Mouse (Mus musculus) midbrain, embryonic 12.5 days (tissue): ENCODE data around the gene Gm44579. TPM values are rescaled to one million over a fixed set of nuclear protein-coding genes. Genes with fewer than 3 reads are reported as not detected.

Experiments
- ATAC-seq: fragments of 200-750 bp; cut with Nextera tagmentation; 2 replicates; pipeline ENCODE4 v1.8.0; 2017; ENCODE audit warnings: low read depth, moderate TSS enrichment, moderate library complexity; ENCODE audit not compliant: low FRiP score
- H3K27ac ChIP-seq: fragments of 300-500 bp; sonication (generic); replicated peaks from 2 replicates; pipeline ENCODE4 v1.5.1; 2016; ENCODE audit warnings: mild to moderate bottlenecking
- H3K27me3 ChIP-seq: fragments of 300-500 bp; sonication (generic); 2 replicates; pipeline ENCODE4 v1.6.1; 2016; ENCODE audit warnings: mild to moderate bottlenecking
- H3K36me3 ChIP-seq: fragments of 300-500 bp; sonication (generic); 2 replicates; pipeline ENCODE4 v1.6.1; 2016
- H3K4me1 ChIP-seq: fragments of 300-500 bp; sonication (generic); 2 replicates; pipeline ENCODE4 v1.6.1; 2016
- H3K4me2 ChIP-seq: fragments of 300-500 bp; sonication (generic); replicated peaks from 2 replicates; pipeline ENCODE4 v1.6.1; 2016; ENCODE audit warnings: mild to moderate bottlenecking, moderate library complexity
- H3K4me3 ChIP-seq: fragments of 300-500 bp; sonication (generic); 2 replicates; pipeline ENCODE4 v1.5.1; 2016; ENCODE audit warnings: mild to moderate bottlenecking
- H3K9ac ChIP-seq: fragments of 300-500 bp; sonication (generic); replicated peaks from 2 replicates; pipeline ENCODE4 v1.6.1; 2016; ENCODE audit warnings: mild to moderate bottlenecking, moderate library complexity
- H3K9me3 ChIP-seq: fragments of 300-500 bp; sonication (generic); 2 replicates; pipeline ENCODE4 v1.6.1; 2016; ENCODE audit warnings: mild to moderate bottlenecking
- WGBS: fragments of 180-500 bp; shearing (Covaris S2); methylation state at CpG from one replicate; pipeline ENCODE4 v1.1.7; 2016; 5-methylcytosine and 5-hydroxymethylcytosine counted together
- polyA plus RNA-seq: library from polyadenylated mRNA; unstranded; fragments of >200 nt; fragmentation: Nextera tagmentation; extraction: Ambion mirVana; gene quantifications from 2 replicates; pipeline ENCODE4 v1.2.1, GENCODE M21; 2016

The Gm44579 gene
- polyA plus RNA-seq, result not detected in 2 replicates

GRCm38 (mm10) chr15:98220877-98221276, at the start of gene Gm44579, which contains the start of gene Olfr287:
Gm44579 (minus strand) TSS chr15:98220977.
Olfr287 (minus strand) TSS chr15:98221056.
- 77% methylated on average over 4 of the region's 4 CpGs for WGBS

GRCm38 (mm10) chr15:98257776-98258175, 37.0 kb upstream of the Gm44579 start:
- H3K36me3 ChIP-seq, result no peaks in the 10 kb centered on the region
- no peak overlapping the region for H3K4me3 ChIP-seq
- ATAC-seq, result no peak
- WGBS, result 89% methylated on average over 7 of the region's 7 CpGs
- H3K4me1 ChIP-seq, result no peaks in the 10 kb centered on the region
- no peak overlapping the region for H3K4me2 ChIP-seq
- H3K9me3 ChIP-seq, result no peaks in the 10 kb centered on the region
- no peak overlapping the region for H3K9ac ChIP-seq
- H3K27me3 ChIP-seq, result no peaks in the 10 kb centered on the region
- H3K27ac ChIP-seq, result no peak overlapping the region

More at GRCm38 (mm10) chr15:98220877-98221276, at the start of gene Gm44579, which contains the start of gene Olfr287:
- no peak within 1 kb of the TSS for H3K27ac ChIP-seq
- no peak for ATAC-seq
- no peak within 1 kb of the TSS for H3K9ac ChIP-seq
- no peaks in the 10 kb centered on the region for H3K27me3 ChIP-seq
- H3K4me2 ChIP-seq, result no peak within 1 kb of the TSS
- no peaks in the 10 kb centered on the region for H3K9me3 ChIP-seq
- no peaks in the 10 kb centered on the region for H3K4me1 ChIP-seq
- H3K4me3 ChIP-seq, result no peak within 1 kb of the TSS
- H3K36me3 ChIP-seq, result no peaks in the 10 kb centered on the region

GRCm38 (mm10) chr15:98257193-98257592, 36.4 kb upstream of the Gm44579 start, which contains the start of gene H1fnt:
H1fnt (minus strand) TSS chr15:98257293.
- no peaks in the 10 kb centered on the region for H3K9me3 ChIP-seq
- H3K27ac ChIP-seq, result no peak within 1 kb of the TSS
- H3K36me3 ChIP-seq, result no peaks in the 10 kb centered on the region
- no peaks in the 10 kb centered on the region for H3K4me1 ChIP-seq
- no peak within 1 kb of the TSS for H3K9ac ChIP-seq
- no peak for ATAC-seq
- no peak within 1 kb of the TSS for H3K4me2 ChIP-seq
- no peak within 1 kb of the TSS for H3K4me3 ChIP-seq
- H3K27me3 ChIP-seq, result no peaks in the 10 kb centered on the region
- WGBS, result 90% methylated on average over 8 of the region's 8 CpGs

GRCm38 (mm10) chr15:98256271-98256670, 35.5 kb upstream of the Gm44579 start:
- WGBS, result 93% methylated on average over 13 of the region's 13 CpGs
- ATAC-seq, result no peak
- H3K4me2 ChIP-seq, result no peak overlapping the region

GRCm38 (mm10) chr15:98235442-98235841, 14.7 kb upstream of the Gm44579 start:
- no peak for ATAC-seq

More at GRCm38 (mm10) chr15:98256271-98256670, 35.5 kb upstream of the Gm44579 start:
- no peak overlapping the region for H3K27ac ChIP-seq
- H3K9ac ChIP-seq, result no peak overlapping the region
- H3K36me3 ChIP-seq, result no peaks in the 10 kb centered on the region
- no peaks in the 10 kb centered on the region for H3K4me1 ChIP-seq
- H3K4me3 ChIP-seq, result no peak overlapping the region
- H3K9me3 ChIP-seq, result no peaks in the 10 kb centered on the region
- no peaks in the 10 kb centered on the region for H3K27me3 ChIP-seq

GRCm38 (mm10) chr15:98234350-98234749, 13.6 kb upstream of the Gm44579 start, which contains the start of gene Olfr286:
Olfr286 (minus strand) TSS chr15:98234450.
- no peak for ATAC-seq
- H3K4me3 ChIP-seq, result no peak within 1 kb of the TSS
- H3K27me3 ChIP-seq, result no peaks in the 10 kb centered on the region
- no peaks in the 10 kb centered on the region for H3K4me1 ChIP-seq
- no peak within 1 kb of the TSS for H3K9ac ChIP-seq
- no peak within 1 kb of the TSS for H3K4me2 ChIP-seq
- H3K36me3 ChIP-seq, result no peaks in the 10 kb centered on the region
- no peak within 1 kb of the TSS for H3K27ac ChIP-seq
- no peaks in the 10 kb centered on the region for H3K9me3 ChIP-seq
- 95% methylated on average over 4 of the region's 4 CpGs for WGBS

More at GRCm38 (mm10) chr15:98235442-98235841, 14.7 kb upstream of the Gm44579 start:
- Histone ChIP-seq H3K4me1 (no peaks in the 10 kb centered on the region), H3K27ac (no peak overlapping the region), H3K27me3 (no peaks in the 10 kb centered on the region), H3K4me3 (no peak overlapping the region), H3K4me2 (no peak overlapping the region), H3K9ac (no peak overlapping the region), H3K36me3 (no peaks in the 10 kb centered on the region), H3K9me3 (no peaks in the 10 kb centered on the region)
- WGBS, result 88% methylated on average over 4 of the region's 4 CpGs

- Histone ChIP-seq H3K4me1 (no peaks in the 10 kb centered on the region), H3K27me3 (no peaks in the 10 kb centered on the region; the same call in 1 of the 2 replicates), H3K9me3 (no peaks in the 10 kb centered on the region), H3K4me2 (no peak overlapping the region), H3K36me3 (no peaks in the 10 kb centered on the region), H3K27ac (no peak overlapping the region), H3K4me3 (no peak overlapping the region), H3K9ac (no peak overlapping the region)
- ATAC-seq, result no peak
- WGBS, result 66% methylated on average over 7 of the region's 7 CpGs
These were observed 5.3 kb upstream of the Gm44579 start for GRCm38 (mm10) chr15:98226096-98226495.

- no peak overlapping the region for H3K9ac ChIP-seq
- ATAC-seq, result no peak
- no peak overlapping the region for H3K27ac ChIP-seq
- no peak overlapping the region for H3K4me3 ChIP-seq
- WGBS, result 45% methylated on average over 16 of the region's 16 CpGs
- no peaks in the 10 kb centered on the region for H3K36me3 ChIP-seq
- no peaks in the 10 kb centered on the region for H3K4me1 ChIP-seq
- no peaks in the 10 kb centered on the region for H3K9me3 ChIP-seq
- no peaks in the 10 kb centered on the region; the same call in 1 of the 2 replicates for H3K27me3 ChIP-seq
- H3K4me2 ChIP-seq, result no peak overlapping the region; the same call in 1 of the 2 replicates
These were observed 4.8 kb upstream of the Gm44579 start for GRCm38 (mm10) chr15:98225610-98226009.

GRCm38 (mm10) chr15:98222377-98222776, 1.6 kb upstream of the Gm44579 start:
- H3K9me3 ChIP-seq, result no peaks in the 10 kb centered on the region
- no peak overlapping the region for H3K9ac ChIP-seq
- no peak overlapping the region for H3K4me2 ChIP-seq
- H3K27me3 ChIP-seq, result no peaks in the 10 kb centered on the region
- no peak for ATAC-seq
- H3K27ac ChIP-seq, result no peak overlapping the region
- H3K4me1 ChIP-seq, result no peaks in the 10 kb centered on the region
- H3K36me3 ChIP-seq, result no peaks in the 10 kb centered on the region
- no peak overlapping the region for H3K4me3 ChIP-seq

GRCm38 (mm10) chr15:98214130-98214529, 6.6 kb downstream of the Gm44579 start:
- no peak overlapping the region for H3K4me3 ChIP-seq
- no peaks in the 10 kb centered on the region for H3K9me3 ChIP-seq
- ATAC-seq, result no peak
- H3K27me3 ChIP-seq, result no peaks in the 10 kb centered on the region
- H3K27ac ChIP-seq, result no peak overlapping the region
- no peak overlapping the region for H3K4me2 ChIP-seq
- H3K36me3 ChIP-seq, result no peaks in the 10 kb centered on the region
- H3K9ac ChIP-seq, result no peak overlapping the region
- WGBS, result 76% methylated on average over 5 of the region's 5 CpGs
- no peaks in the 10 kb centered on the region for H3K4me1 ChIP-seq

- Histone ChIP-seq H3K27me3 (no peaks in the 10 kb centered on the region), H3K9me3 (no peaks in the 10 kb centered on the region), H3K4me3 (no peak overlapping the region), H3K9ac (no peak overlapping the region), H3K36me3 (no peaks in the 10 kb centered on the region), H3K4me1 (no peaks in the 10 kb centered on the region), H3K4me2 (no peak overlapping the region), H3K27ac (no peak overlapping the region)
- WGBS, result 83% methylated on average over 5 of the region's 5 CpGs
- no peak for ATAC-seq
These were observed 7.4 kb downstream of the Gm44579 start for GRCm38 (mm10) chr15:98213336-98213870.

GRCm38 (mm10) chr15:98209676-98210075, 11.1 kb downstream of the Gm44579 start:
- H3K9me3 ChIP-seq, result no peaks in the 10 kb centered on the region
- H3K4me1 ChIP-seq, result no peaks in the 10 kb centered on the region
- no peak overlapping the region for H3K27ac ChIP-seq
- no peak overlapping the region for H3K4me3 ChIP-seq
- no peaks in the 10 kb centered on the region; the same call in 1 of the 2 replicates for H3K27me3 ChIP-seq
- H3K36me3 ChIP-seq, result no peaks in the 10 kb centered on the region
- H3K9ac ChIP-seq, result no peak overlapping the region
- H3K4me2 ChIP-seq, result no peak overlapping the region
- WGBS, result 84% methylated on average over 7 of the region's 7 CpGs
- no peak for ATAC-seq

- Histone ChIP-seq H3K9ac (no peak within 1 kb of the TSS), H3K27ac (no peak within 1 kb of the TSS), H3K4me1 (no peaks in the 10 kb centered on the region), H3K4me3 (no peak within 1 kb of the TSS), H3K36me3 (no peaks in the 10 kb centered on the region), H3K9me3 (no peaks in the 10 kb centered on the region), H3K4me2 (no peak within 1 kb of the TSS), H3K27me3 (no peaks in the 10 kb centered on the region)
- 75% methylated on average over 3 of the region's 3 CpGs for WGBS
- no peak for ATAC-seq
These were observed 25.3 kb downstream of the Gm44579 start, which contains the start of gene Olfr288 for GRCm38 (mm10) chr15:98195442-98195841. Olfr288 (minus strand) TSS chr15:98195542.
